In the genomic region with DNA sequence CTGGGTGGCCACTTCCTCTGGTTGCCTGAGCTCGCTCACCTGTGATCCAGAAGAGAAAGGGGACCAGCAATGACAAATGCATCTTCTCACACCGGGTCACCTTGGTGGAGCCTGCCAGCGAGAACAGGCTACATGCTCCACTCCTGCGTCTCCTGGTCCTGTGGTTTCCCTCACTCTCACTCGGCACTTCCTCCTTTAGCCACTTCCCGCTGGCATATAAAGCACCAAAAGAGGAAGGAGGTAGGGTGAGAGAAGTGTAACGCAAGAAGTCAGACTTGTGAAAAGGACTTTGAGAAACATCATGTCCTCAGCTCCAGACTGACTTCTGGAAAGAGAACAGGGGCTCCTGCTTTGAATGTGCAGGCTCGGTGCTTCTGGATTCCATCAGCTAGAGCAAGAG, we compare ENCODE assay signal across 11 mouse cellular contexts. TPM values are rescaled to one million over a fixed set of nuclear protein-coding genes. Genes with fewer than 3 reads are reported as not detected.
DNase-seq lines count a peak whose midpoint lies in the region; ATAC-seq lines count a peak whose summit lies in the region.
"Had no signal": no experiment of that assay in that cellular context is flagged by ENCODE, and none has a peak within 500 bp of the region (broad histone marks: within the 10 kb centered on the region; RNA-seq: fewer than 3 reads in every experiment).

TSS of gene Cd300lf (minus strand) at position 193 of the 400 bp plus-strand sequence.

- no peaks in the 10 kb centered on the region for H3K36me3 ChIP-seq in splenic B cell, adult 2 months (ENCODE audit: control insufficient read depth, insufficient read depth, low read length, poor library complexity, severe bottlenecking)
- H3K36me3 ChIP-seq: embryonic facial prominence, embryonic 10.5 days had no signal

- peak; percentile 42 for DNase-seq in thymus, postnatal 0 days (ENCODE audit: low spot score)
- no peak for DNase-seq in thymus, postnatal 36 days
- DNase-seq in lung, postnatal 25 days (ENCODE audit: low spot score), result peak; percentile 60
- DNase-seq in splenic B cell, adult 2 months (ENCODE audit: low read depth, low spot score), result peak; percentile 72
- no peak for DNase-seq in gastrocnemius, postnatal 4 days (ENCODE audit: low spot score in 2 of 2)
- no peak for DNase-seq in right cerebral cortex, postnatal 25 days
- DNase-seq: forebrain, postnatal 0 days; kidney, adult 9 months had no signal

- ATAC-seq in granulocyte monocyte progenitor cell, adult 5-6 weeks (replicated peaks; ENCODE audit: poor library complexity, severe bottlenecking), result peak; percentile 98
- ATAC-seq in frontal cortex, adult (ENCODE audit: low TSS enrichment), result no peak
- ATAC-seq: forebrain, postnatal 0 days had no signal

- H3K27me3 ChIP-seq in splenic B cell, adult 2 months (ENCODE audit: control insufficient read depth, insufficient read depth, low read length, poor library complexity, severe bottlenecking), result no peaks in the 10 kb centered on the region

RNA-seq across cellular contexts. Expression of gene Cd300lf, which starts in this region (rescaled TPM):
- polyA plus RNA-seq in thymus, postnatal 0 days (2015; fragmentation: Nextera tagmentation; extraction: Ambion mirVana), result 0.76 and 2.0 TPM in 2 replicates
- total RNA-seq in granulocyte monocyte progenitor cell, adult 5-6 weeks (2014; fragmentation: Nextera tagmentation), result not detected in 2 replicates
- total RNA-seq in granulocyte monocyte progenitor cell, adult 5-6 weeks (2017), result 0.46 and 2.8 TPM in 2 replicates
- total RNA-seq in gastrocnemius, postnatal 4 days (2021), result under 1 TPM; 0.49 TPM
- polyA plus RNA-seq: embryonic facial prominence, embryonic 10.5 days had no signal

Comparison
In these comparisons a context has a peak if more than half of its experiments do, and no peak if none do; other contexts are left out.
1. DNase-seq: peak in thymus, postnatal 0 days (single experiment), lung, postnatal 25 days (single experiment) and splenic B cell, adult 2 months (single experiment); none in thymus, postnatal 36 days (0 of 2), gastrocnemius, postnatal 4 days (0 of 2) and right cerebral cortex, postnatal 25 days (single experiment).